Mouse (Mus musculus) granulocyte monocyte progenitor cell, adult 5-6 weeks (primary cell): ENCODE data around the gene Pcsk1n. TPM values are rescaled to one million over a fixed set of nuclear protein-coding genes. Genes with fewer than 3 reads are reported as not detected.

Experiments
- ATAC-seq: replicated peaks from 2 replicates; pipeline ENCODE4 v1.8.0; 2016; ENCODE audit warnings: mild to moderate bottlenecking, moderate TSS enrichment, inconsistent platforms; ENCODE audit not compliant: poor library complexity, severe bottlenecking
- total RNA-seq, 2 experiments: library from RNA; stranded (forward) in 1 of 2; stranded (reverse) in 1 of 2; fragments of 200-712, 200-1000 nt in 1 of 2; fragments of >200 nt in 1 of 2; fragmentation: Nextera tagmentation in 1 of 2; gene quantifications; 2 replicates each; pipeline ENCODE4 v1.2.3; 2014 to 2017

The Pcsk1n gene
- total RNA-seq, 2 experiments from 2014 or later = not detected

DNA sequence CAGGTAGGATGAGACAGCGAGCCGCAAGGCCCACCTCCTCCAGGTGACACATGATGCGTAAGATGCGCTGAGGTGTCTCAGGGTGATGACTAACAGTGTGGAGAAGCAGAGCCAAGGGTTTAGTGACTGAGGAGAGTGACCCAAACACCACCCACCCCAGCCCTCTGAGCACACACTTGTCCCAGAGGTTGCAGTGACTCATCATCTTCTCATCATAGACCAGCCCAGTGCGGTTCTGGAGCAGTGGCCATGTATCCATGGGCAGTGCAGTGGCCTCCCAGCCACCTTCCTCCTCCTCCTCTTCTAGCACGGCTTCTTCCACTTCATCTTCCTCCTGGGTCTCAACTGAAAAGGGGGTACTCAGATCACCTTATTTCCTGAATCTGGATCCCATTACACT lies 18.0 kb downstream of the Pcsk1n start:
- ATAC-seq = no peak

DNA sequence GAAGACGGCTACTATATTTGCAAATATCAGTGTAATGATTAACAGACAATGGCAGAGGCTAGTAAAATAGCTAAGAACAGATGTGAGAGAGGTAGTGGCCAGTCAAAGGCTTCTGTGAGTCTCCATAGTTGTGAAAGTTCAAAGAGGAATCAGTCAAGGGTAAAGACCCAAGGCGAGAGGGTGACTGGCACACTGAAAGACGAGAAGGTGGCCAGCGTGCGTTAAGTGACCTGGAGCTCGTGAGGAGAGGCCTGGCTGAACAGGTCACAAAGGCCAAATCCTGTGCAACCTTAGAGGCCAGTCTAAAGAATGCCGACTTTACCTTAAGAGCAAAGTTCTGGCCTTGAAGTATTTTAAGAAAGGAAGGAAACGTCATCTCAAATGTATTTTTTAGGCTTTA lies 26.0 kb downstream of the Pcsk1n start:
- ATAC-seq = no peak

DNA sequence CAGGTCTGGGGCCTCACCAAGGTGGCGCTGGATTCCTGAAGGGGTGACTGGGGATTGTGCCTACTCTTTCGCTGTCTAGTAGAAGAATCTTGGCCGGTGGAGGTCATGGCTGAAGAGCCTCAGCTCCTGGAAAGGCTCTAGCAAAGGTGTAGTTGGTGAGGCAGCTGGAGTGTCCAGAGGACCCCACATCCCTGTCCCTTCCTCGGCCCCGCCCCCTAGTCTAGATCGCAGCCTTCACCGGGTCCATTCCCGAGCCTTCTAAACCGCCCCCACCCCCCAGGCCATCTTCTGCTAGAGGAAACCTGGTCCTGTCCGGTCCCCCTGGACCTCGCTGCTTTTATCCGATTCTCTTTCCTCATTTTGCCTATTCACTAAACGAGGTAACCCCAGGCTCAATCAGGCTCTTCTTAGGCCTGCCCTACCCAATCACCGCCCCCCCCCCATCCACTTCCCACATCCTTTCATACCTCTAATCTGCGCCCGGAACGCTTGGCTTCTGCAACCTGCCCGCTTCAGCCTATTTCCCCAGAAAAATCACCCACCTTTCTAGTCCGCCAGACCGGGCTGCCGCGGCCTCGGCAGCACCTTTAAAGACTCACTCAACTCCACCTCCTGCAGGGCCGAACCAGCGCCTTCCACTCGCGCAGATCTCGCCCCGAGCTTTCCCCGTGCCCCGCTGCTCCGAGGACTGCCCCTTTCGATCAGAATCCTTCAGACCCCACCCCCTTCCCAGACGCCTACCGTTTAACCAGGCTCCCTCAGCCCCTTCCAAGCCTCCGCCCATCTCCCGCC lies 27.7 kb downstream of the Pcsk1n start, which contains the start of gene Hdac6:
Hdac6 (minus strand) TSS at position 782 of the 792 bp plus-strand sequence.
- peak; percentile 13 for ATAC-seq

DNA sequence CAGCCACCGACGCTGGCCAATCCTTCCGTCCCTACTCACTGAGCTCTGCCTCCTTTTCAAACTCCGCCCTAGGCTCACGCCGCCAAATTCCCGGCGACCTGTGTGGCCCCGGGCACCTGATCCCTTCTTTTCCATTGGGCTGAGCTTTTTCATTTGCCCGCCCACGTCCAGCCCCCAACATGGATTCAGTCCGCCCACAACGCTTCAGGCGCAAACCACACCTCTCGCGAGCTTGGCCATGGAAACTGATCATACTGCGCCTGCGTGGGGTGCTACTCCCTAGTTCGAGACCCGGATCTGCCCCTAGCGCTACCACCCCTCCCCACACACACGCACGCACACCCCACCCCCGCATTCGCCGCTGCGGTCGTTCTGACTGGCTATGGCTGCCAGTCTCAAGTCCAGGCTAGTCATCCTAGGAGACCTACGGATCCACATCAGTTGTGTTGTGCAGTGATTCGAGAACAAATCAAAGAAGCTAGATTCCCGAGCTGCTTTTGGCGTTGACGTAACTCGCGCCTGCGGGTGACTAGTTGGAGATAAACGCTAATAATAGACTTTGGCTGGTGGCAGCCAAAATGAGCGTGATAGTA lies 28.4 kb downstream of the Pcsk1n start:
- peak; percentile 99 for ATAC-seq

DNA sequence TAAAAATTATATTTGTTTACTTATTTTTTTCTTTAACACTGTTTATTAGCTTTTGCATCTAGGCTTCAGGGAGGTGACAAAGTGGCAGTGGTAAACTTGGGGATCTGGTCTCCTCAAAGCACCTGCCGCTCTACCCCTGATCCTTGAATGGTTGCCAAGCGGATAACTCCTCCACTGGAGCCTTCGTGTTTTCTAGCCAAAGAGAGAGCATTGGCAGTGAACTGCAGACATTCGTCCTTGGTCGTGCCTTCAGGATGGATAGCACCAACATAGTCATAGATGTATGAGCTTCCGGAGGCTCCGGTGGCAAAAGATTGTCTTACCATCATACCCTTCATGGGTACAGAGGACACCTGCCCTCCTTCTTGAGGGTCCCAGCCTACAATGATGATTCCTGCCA lies 30.5 kb downstream of the Pcsk1n start:
- ATAC-seq = no peak

DNA sequence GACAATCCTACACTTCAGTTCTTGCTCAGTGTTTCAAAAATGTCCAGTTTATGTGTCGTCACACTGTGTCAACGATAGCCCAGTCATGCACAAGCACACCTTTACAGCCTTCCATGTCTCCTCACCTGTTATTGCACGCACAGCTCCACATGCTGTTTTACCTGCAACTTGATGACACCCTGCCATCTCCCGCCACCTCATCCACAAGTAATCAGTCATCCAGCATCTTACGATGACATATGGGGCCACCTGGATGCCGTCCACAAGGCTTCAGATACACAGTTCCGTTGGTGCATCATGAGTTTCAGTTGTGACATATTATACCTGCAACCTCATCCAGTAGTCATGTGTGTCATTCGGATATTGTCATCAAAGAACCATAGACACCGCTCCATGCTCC lies 39.2 kb downstream of the Pcsk1n start:
- ATAC-seq = no peak

DNA sequence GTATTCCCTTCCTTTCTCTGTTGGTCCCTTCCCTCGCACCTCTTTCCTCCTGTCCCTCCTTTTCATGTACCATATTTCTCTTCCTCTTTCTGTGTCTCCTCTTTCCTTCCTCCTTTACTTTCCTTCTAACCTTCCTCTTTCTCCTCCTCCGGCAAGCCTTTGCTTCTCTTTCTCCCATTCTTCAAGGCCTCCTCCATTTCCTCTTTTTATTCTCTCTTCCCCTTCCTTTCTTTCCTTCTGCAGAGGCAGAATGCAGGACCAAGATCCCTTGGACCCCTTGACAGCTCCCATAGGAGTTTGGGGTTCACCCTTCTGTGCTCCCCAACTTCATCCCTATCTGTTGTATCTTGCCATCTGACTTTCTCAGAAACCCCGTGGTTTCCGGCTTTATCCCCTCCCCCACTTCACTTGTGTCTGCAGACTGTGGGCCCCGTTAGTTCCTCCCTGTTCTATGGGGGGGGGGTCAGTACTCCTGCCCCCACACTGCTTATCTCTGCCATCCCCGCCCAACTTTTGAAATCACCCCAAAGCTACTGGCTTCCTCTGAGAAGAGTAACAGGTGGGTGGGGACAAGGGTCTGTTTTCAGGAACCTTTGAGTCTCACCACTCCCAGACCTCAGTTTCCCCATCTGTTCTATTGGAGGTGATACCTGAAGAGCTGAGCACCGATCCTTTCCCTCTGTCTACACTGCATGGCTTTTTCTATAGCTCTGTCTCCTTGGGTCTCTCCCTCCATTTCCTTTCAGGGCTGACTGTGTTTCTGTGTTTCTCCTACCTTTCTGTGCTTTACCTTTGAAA lies 44.4 kb downstream of the Pcsk1n start:
- peak; percentile 86 for ATAC-seq

DNA sequence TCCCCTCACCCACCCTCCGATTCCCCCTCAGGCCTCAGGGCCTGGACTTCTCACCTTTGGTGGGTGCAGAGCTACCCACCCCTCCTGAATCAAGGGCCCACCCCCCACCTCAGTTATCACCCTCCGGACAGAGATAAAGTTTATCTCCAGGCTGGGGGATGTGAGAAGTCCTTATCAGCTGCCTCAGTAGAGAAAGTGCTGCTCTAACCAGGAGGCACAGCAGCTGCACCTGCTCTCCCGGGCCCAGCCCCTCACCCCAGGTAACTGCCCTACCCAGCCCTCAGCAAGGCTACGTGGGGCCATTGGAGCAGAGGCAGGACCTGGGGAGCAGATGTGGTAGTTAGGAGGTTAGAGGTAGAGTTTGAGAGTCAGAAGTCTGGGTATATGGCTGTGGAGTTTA lies 46.5 kb downstream of the Pcsk1n start:
- no peak for ATAC-seq

DNA sequence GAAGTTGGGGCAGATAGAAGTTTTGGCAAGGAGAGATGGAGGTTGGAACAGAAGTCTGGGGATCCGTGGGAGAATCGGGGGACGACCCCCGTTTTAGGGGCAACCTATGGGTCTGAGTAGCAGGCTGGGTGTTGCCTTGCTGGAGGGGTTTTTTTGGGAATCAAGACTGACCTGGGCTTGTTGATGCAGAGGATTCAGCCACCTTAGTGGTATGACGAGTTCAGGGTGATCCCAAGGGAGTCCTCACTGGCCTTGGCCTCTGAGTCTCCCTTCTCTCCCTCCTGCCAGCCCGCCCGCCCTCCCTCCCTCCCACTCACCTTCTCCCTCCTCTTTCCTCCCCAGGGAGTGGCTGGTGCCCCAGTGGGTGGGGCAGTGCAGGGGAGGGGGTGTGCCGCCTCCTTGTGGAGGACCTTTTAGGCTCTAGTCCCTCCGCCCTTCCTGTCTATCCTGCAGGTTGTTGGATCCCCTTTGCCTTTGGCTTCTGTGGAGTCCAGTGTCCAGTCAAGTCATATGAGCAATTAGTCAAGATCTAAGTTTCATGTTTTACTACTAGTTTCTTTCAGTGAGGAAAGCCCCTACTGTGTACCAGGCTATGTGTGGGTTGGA lies 48.1 kb downstream of the Pcsk1n start:
- no peak for ATAC-seq

DNA sequence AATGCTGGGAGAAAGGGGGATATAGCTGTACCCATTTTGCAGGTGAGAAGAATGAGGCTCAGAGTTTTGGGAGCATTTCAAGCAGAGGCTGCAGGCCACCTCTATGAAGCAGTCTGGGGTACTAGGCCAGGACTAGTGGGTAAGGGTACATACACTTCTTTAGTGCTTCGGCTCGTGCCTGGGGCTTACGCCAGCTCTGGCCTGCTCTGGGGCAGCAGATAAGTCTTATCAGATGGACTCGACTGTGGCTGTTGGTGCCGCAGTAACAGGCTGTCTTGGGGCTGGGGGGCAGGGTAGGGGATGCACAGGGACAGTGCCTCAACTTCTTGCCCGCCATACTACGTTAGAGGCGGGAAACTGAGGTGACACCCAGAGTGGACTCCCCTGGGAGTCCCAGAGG lies 48.6 kb downstream of the Pcsk1n start:
- ATAC-seq = no peak

DNA sequence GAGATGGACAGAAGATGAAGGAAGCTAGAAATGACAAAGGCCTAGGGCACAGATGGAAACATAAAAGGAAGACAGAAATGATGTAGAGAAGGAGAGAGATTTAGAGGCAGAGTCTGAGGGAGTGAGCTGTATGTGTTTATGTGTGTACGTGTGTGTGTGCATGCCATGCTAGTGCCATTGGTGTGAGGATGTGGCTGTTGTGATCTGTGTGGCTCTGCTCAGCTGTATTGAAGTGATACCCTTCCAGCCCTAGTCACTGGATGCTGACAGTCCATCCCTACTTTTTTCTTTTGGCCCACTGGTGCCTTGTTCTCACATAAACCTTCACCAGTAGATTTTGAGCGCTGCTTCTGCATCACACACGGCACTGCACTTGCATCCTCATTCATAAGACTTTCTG lies 49.3 kb downstream of the Pcsk1n start:
- no peak for ATAC-seq

DNA sequence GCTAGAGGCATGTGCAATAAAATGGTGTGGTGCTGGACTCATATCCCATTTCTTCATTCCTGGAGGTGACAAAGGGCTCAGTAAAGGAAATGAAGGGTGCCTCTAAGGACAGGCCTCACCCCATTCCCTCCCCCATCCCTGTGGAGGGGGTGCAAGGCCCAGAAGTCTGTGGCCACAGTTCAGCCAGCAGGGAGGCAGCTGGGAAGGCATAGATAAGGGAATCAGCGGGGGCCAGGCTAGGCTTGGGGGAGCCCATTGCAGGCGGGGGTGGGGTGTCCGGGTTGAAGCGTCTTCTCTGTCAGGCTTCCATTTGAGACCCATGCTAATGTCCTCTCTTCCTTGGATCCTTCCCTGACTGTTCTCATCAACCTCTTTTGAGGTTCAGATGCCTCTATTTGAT lies 51.7 kb downstream of the Pcsk1n start:
- no peak; the same call in 1 of the 2 replicates for ATAC-seq

Other genes starting within 250 kb of the Pcsk1n start
- gene Plp2, start 248.4 kb upstream of the Pcsk1n start, total RNA-seq (2014; fragmentation: Nextera tagmentation) = 51.4 and 73.9 TPM in 2 replicates
- 16.0 and 20.9 TPM in 2 replicates for gene Plp2, start 248.4 kb upstream of the Pcsk1n start, total RNA-seq (2017)
- not detected in 2 replicates for gene Magix, start 238.6 kb upstream of the Pcsk1n start, total RNA-seq (2014; fragmentation: Nextera tagmentation)
- 0.17 TPM in 1 of 2 replicates, not detected in the other for gene Magix, start 238.6 kb upstream of the Pcsk1n start, total RNA-seq (2017)
- gene Gpkow, start 222.7 kb upstream of the Pcsk1n start, total RNA-seq (2014; fragmentation: Nextera tagmentation) = 18.9 and 21.2 TPM in 2 replicates
- 30.4 and 32.7 TPM in 2 replicates for gene Gpkow, start 222.7 kb upstream of the Pcsk1n start, total RNA-seq (2017)
- gene Wdr45, start 205.5 kb upstream of the Pcsk1n start, total RNA-seq (2014; fragmentation: Nextera tagmentation) = 24.1 and 31.2 TPM in 2 replicates
- 22.5 and 27.6 TPM in 2 replicates for gene Wdr45, start 205.5 kb upstream of the Pcsk1n start, total RNA-seq (2017)
- gene Gm45208, start 197.6 kb upstream of the Pcsk1n start, total RNA-seq (2014; fragmentation: Nextera tagmentation) = not detected in 2 replicates
- not detected in 2 replicates for gene Gm45208, start 197.6 kb upstream of the Pcsk1n start, total RNA-seq (2017)
- gene Praf2, start 191.4 kb upstream of the Pcsk1n start, total RNA-seq (2014; fragmentation: Nextera tagmentation) = 4.3 and 16.1 TPM in 2 replicates
- 2.8 and 6.2 TPM in 2 replicates for gene Praf2, start 191.4 kb upstream of the Pcsk1n start, total RNA-seq (2017)
- not detected in 2 replicates for gene Ccdc120, start 168.9 kb upstream of the Pcsk1n start, total RNA-seq (2014; fragmentation: Nextera tagmentation)
- gene Ccdc120, start 168.9 kb upstream of the Pcsk1n start, total RNA-seq (2017) = 0.04 and 0.21 TPM in 2 replicates
- gene Tfe3, start 157.3 kb upstream of the Pcsk1n start, total RNA-seq (2014; fragmentation: Nextera tagmentation) = 17.4 and 27.8 TPM in 2 replicates
- gene Tfe3, start 157.3 kb upstream of the Pcsk1n start, total RNA-seq (2017) = 5.7 and 7.2 TPM in 2 replicates
- gene Gripap1, start 130.1 kb upstream of the Pcsk1n start, total RNA-seq (2014; fragmentation: Nextera tagmentation) = 43.6 and 52.5 TPM in 2 replicates
- gene Gripap1, start 130.1 kb upstream of the Pcsk1n start, total RNA-seq (2017) = 59.7 and 78.0 TPM in 2 replicates
- 0.32 and 2.5 TPM in 2 replicates for gene Kcnd1, start 97.5 kb upstream of the Pcsk1n start, total RNA-seq (2014; fragmentation: Nextera tagmentation)
- gene Kcnd1, start 97.5 kb upstream of the Pcsk1n start, total RNA-seq (2017) = 0.31 TPM in 1 of 2 replicates, not detected in the other
- 44.0 and 47.5 TPM in 2 replicates for gene Otud5, start 78.5 kb upstream of the Pcsk1n start, total RNA-seq (2014; fragmentation: Nextera tagmentation)
- 56.4 and 57.4 TPM in 2 replicates for gene Otud5, start 78.5 kb upstream of the Pcsk1n start, total RNA-seq (2017)
- 6.3 and 7.1 TPM in 2 replicates for gene Pim2, start 41.6 kb upstream of the Pcsk1n start, total RNA-seq (2014; fragmentation: Nextera tagmentation)
- 0.78 and 1.5 TPM in 2 replicates for gene Pim2, start 41.6 kb upstream of the Pcsk1n start, total RNA-seq (2017)
- gene Slc35a2, start 35.8 kb upstream of the Pcsk1n start, total RNA-seq (2014; fragmentation: Nextera tagmentation) = 18.7 and 35.6 TPM in 2 replicates
- 14.6 and 19.6 TPM in 2 replicates for gene Slc35a2, start 35.8 kb upstream of the Pcsk1n start, total RNA-seq (2017)
- 53.9 and 80.4 TPM in 2 replicates for gene Pqbp1, start 20.6 kb upstream of the Pcsk1n start, total RNA-seq (2014; fragmentation: Nextera tagmentation)
- gene Pqbp1, start 20.6 kb upstream of the Pcsk1n start, total RNA-seq (2017) = 130 and 144 TPM in 2 replicates
- 80.9 and 119 TPM in 2 replicates for gene Timm17b, start 20.5 kb upstream of the Pcsk1n start, total RNA-seq (2014; fragmentation: Nextera tagmentation)
- gene Timm17b, start 20.5 kb upstream of the Pcsk1n start, total RNA-seq (2017) = 62.7 and 111 TPM in 2 replicates
- gene Gm10491, start 12.0 kb upstream of the Pcsk1n start, total RNA-seq (2014; fragmentation: Nextera tagmentation) = not detected in 2 replicates
- gene Gm10491, start 12.0 kb upstream of the Pcsk1n start, total RNA-seq (2017) = not detected in 2 replicates
- gene Gm10490, start 10.3 kb upstream of the Pcsk1n start, total RNA-seq (2014; fragmentation: Nextera tagmentation) = not detected in 2 replicates
- not detected in 2 replicates for gene Gm10490, start 10.3 kb upstream of the Pcsk1n start, total RNA-seq (2017)
- gene Eras, start 8.8 kb downstream of the Pcsk1n start, total RNA-seq (2014; fragmentation: Nextera tagmentation) = not detected in 2 replicates
- not detected in 2 replicates for gene Eras, start 8.8 kb downstream of the Pcsk1n start, total RNA-seq (2017)
- gene Hdac6, start 28.1 kb downstream of the Pcsk1n start, total RNA-seq (2014; fragmentation: Nextera tagmentation) = 11.5 and 13.5 TPM in 2 replicates
- gene Hdac6, start 28.1 kb downstream of the Pcsk1n start, total RNA-seq (2017) = 7.5 and 8.0 TPM in 2 replicates
- gene Gata1, start 58.2 kb downstream of the Pcsk1n start, total RNA-seq (2014; fragmentation: Nextera tagmentation) = 2.2 and 4.5 TPM in 2 replicates
- 3.6 and 4.2 TPM in 2 replicates for gene Gata1, start 58.2 kb downstream of the Pcsk1n start, total RNA-seq (2017)
- gene Glod5, start 98.7 kb downstream of the Pcsk1n start, total RNA-seq (2014; fragmentation: Nextera tagmentation) = not detected in 2 replicates
- gene Glod5, start 98.7 kb downstream of the Pcsk1n start, total RNA-seq (2017) = not detected in 2 replicates
- 80.1 and 105 TPM in 2 replicates for gene Suv39h1, start 154.9 kb downstream of the Pcsk1n start, total RNA-seq (2014; fragmentation: Nextera tagmentation)
- 79.8 and 82.4 TPM in 2 replicates for gene Suv39h1, start 154.9 kb downstream of the Pcsk1n start, total RNA-seq (2017)
- gene Was, start 170.7 kb downstream of the Pcsk1n start, total RNA-seq (2014; fragmentation: Nextera tagmentation) = 88.2 and 104 TPM in 2 replicates
- 82.0 and 114 TPM in 2 replicates for gene Was, start 170.7 kb downstream of the Pcsk1n start, total RNA-seq (2017)
- 25.6 and 30.5 TPM in 2 replicates for gene Wdr13, start 213.1 kb downstream of the Pcsk1n start, total RNA-seq (2014; fragmentation: Nextera tagmentation)
- 15.6 and 17.4 TPM in 2 replicates for gene Wdr13, start 213.1 kb downstream of the Pcsk1n start, total RNA-seq (2017)
- 877 and 914 TPM in 2 replicates for gene Rbm3, start 226.1 kb downstream of the Pcsk1n start, total RNA-seq (2014; fragmentation: Nextera tagmentation)
- gene Rbm3, start 226.1 kb downstream of the Pcsk1n start, total RNA-seq (2017) = 1,015 and 1,242 TPM in 2 replicates